Mouse (Mus musculus): ENCODE results near the gene Rnf182. TPM values are rescaled to one million over a fixed set of nuclear protein-coding genes. Genes with fewer than 3 reads are reported as not detected.

Rnf182 gene
- 0.82 TPM for polyA plus RNA-seq (2014; fragmentation: Illumina TruSeq; extraction: RNeasy Lipid Tissue Mini Kit (QIAGEN cat#74804); ENCODE audit: low read depth, low replicate concordance)

DNA sequence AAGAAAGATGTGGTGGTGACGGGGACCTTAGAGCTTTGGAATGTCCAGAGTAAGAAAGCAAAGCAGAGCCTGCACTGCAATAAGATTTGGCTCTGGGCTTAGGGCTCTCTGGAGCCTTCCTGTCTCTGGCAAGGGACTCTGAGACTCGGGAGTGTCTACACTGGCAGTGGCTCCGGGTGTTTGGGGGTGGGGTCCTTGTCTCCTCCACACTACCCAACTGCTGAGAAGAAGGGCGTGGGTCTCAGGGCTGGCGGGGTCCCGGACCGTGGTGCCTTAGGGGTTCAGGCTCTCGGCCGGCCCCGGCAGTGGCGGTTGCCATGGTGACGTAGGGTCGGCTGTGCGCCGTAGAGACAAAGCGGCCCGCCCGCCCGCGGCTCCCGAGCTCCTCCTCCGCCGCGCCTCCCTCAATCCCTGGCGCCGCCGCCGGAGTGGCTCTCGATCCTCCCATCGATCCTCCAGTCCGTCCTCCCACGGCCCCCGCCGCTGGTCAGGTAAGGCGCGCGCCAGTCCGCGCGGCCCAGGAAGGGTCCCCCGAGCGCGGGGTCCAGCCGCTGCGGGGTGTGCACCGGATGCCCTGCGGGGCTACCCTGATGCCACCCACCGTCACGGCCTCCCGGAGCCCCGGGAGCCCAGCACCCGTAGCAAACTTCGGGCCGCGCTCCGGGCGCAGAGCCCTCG, at the start of gene Rnf182:
TSS of gene Rnf182 (plus strand) at position 134 of the 678 bp plus-strand sequence.

Other genes with a start within 250 kb of the Rnf182 start
- gene Nol7, start 217.3 kb upstream of the Rnf182 start, polyA plus RNA-seq (2014; fragmentation: Illumina TruSeq; extraction: RNeasy Lipid Tissue Mini Kit (QIAGEN cat#74804); ENCODE audit: low read depth, low replicate concordance) = 294 TPM
- 164 TPM for gene Ranbp9, start 134.4 kb upstream of the Rnf182 start, polyA plus RNA-seq (2014; fragmentation: Illumina TruSeq; extraction: RNeasy Lipid Tissue Mini Kit (QIAGEN cat#74804); ENCODE audit: low read depth, low replicate concordance)
- 47.0 TPM for gene Mcur1, start 55.5 kb upstream of the Rnf182 start, polyA plus RNA-seq (2014; fragmentation: Illumina TruSeq; extraction: RNeasy Lipid Tissue Mini Kit (QIAGEN cat#74804); ENCODE audit: low read depth, low replicate concordance)
- 7.0 TPM for gene Cd83, start 169.1 kb downstream of the Rnf182 start, polyA plus RNA-seq (2014; fragmentation: Illumina TruSeq; extraction: RNeasy Lipid Tissue Mini Kit (QIAGEN cat#74804); ENCODE audit: low read depth, low replicate concordance)

Measured in adrenal gland, adult 10 weeks (tissue).